Mouse (Mus musculus): Measurements from ENCODE around the gene Golt1a. TPM values are rescaled to one million over a fixed set of nuclear protein-coding genes. Genes with fewer than 3 reads are reported as not detected.
A peak's percentile ranks its signal among the peaks of the same experiment; 100 is the strongest.

Gene Golt1a
- total and polyA plus RNA-seq, 3 experiments: 0.43 TPM; not detected in 2

GRCm38 (mm10) chr1:133368644-133369043 is 59.0 kb downstream of the Golt1a start:
- no peaks in the 10 kb centered on the region for H3K79me2 ChIP-seq (replicated peaks; ENCODE audit: control insufficient read depth, insufficient read depth, low read length)
- H3K27ac ChIP-seq: peak overlapping the region; percentile 26; the same call in 1 of the 2 replicates
- no peaks in the 10 kb centered on the region for H3K36me3 ChIP-seq (ENCODE audit: control insufficient read depth, insufficient read depth, low read length)
- 0 out of 2 replicates have a peak, but pooled peaks cover 2% of the 10 kb centered on the region for H3K27me3 ChIP-seq (ENCODE audit: control insufficient read depth, insufficient read depth, low read length)
- H3K4me3 ChIP-seq: no peak overlapping the region
- TF ChIP-seq CTCF (IDR thresholded peaks at IDR 0.05): no peak
- TF ChIP-seq POLR2A (IDR thresholded peaks at IDR 0.05; ENCODE audit: insufficient read depth, low read depth, low read length): no peak
- no peak for TF ChIP-seq EP300 (IDR thresholded peaks at IDR 0.05; ENCODE audit: insufficient read depth, low read depth, low read length)
- 72% methylated on average over 10 of the region's 10 CpGs for WGBS
- H3K4me1 ChIP-seq (ENCODE audit: control insufficient read depth, insufficient read depth, low read length): peaks cover 3% of the 10 kb centered on the region; the same call in 1 of the 2 replicates
- no peak overlapping the region for H3K9ac ChIP-seq (ENCODE audit: low read depth, low read length)
- intact Hi-C loops (cut with DNase I): no loop called here
- DNase-seq: no peak

- no peak for TF ChIP-seq POLR2A (IDR thresholded peaks at IDR 0.05; ENCODE audit: insufficient read depth, low read depth, low read length)
- no peak for TF ChIP-seq CTCF (IDR thresholded peaks at IDR 0.05)
- TF ChIP-seq EP300 (IDR thresholded peaks at IDR 0.05; ENCODE audit: insufficient read depth, low read depth, low read length): no peak
- H3K9ac ChIP-seq (ENCODE audit: low read depth, low read length): no peak overlapping the region
- peaks cover 3% of the 10 kb centered on the region; the same call in 1 of the 2 replicates for H3K4me1 ChIP-seq (ENCODE audit: control insufficient read depth, insufficient read depth, low read length)
- H3K27me3 ChIP-seq (ENCODE audit: control insufficient read depth, insufficient read depth, low read length): no peaks in the 10 kb centered on the region
- H3K79me2 ChIP-seq (replicated peaks; ENCODE audit: control insufficient read depth, insufficient read depth, low read length): no peaks in the 10 kb centered on the region
- H3K36me3 ChIP-seq (ENCODE audit: control insufficient read depth, insufficient read depth, low read length): no peaks in the 10 kb centered on the region
- intact Hi-C loops (cut with DNase I): no loop called here
- no peak overlapping the region for H3K27ac ChIP-seq
- H3K4me3 ChIP-seq: no peak overlapping the region
- WGBS: 74% methylated on average over 4 of the region's 4 CpGs
- no peak for DNase-seq
Measured at GRCm38 (mm10) chr1:133370352-133370751, 60.8 kb downstream of the Golt1a start.

DNA sequence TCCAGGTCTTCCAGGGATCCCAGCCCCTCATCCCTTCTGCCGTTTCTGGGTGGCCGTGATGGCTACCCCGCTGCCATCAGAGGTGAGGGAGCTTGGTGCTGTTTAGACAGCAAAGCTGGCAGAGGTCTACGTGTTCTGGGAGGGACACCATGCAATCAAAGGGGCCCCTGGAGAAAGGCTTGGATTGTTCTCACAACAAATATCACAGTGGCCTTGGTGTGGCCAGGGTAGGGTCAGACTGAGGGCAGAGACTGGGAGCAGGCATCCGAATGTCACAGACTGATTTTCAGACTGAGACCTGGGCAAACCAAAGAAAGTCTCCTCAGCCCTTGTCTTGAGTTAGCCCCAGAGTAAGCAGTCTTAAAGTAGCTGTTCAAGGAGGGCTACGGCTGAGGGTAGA is 61.8 kb downstream of the Golt1a start:
- no peak overlapping the region for H3K27ac ChIP-seq
- peaks cover 3% of the 10 kb centered on the region; the same call in 1 of the 2 replicates for H3K4me1 ChIP-seq (ENCODE audit: control insufficient read depth, insufficient read depth, low read length)
- H3K79me2 ChIP-seq (replicated peaks; ENCODE audit: control insufficient read depth, insufficient read depth, low read length): no peaks in the 10 kb centered on the region
- no peak for TF ChIP-seq CTCF (IDR thresholded peaks at IDR 0.05)
- TF ChIP-seq EP300 (IDR thresholded peaks at IDR 0.05; ENCODE audit: insufficient read depth, low read depth, low read length): no peak
- no peak for TF ChIP-seq POLR2A (IDR thresholded peaks at IDR 0.05; ENCODE audit: insufficient read depth, low read depth, low read length)
- no peaks in the 10 kb centered on the region for H3K27me3 ChIP-seq (ENCODE audit: control insufficient read depth, insufficient read depth, low read length)
- WGBS: 80% methylated on average over 6 of the region's 6 CpGs
- no peak overlapping the region for H3K9ac ChIP-seq (ENCODE audit: low read depth, low read length)
- no peaks in the 10 kb centered on the region for H3K36me3 ChIP-seq (ENCODE audit: control insufficient read depth, insufficient read depth, low read length)
- no peak overlapping the region for H3K4me3 ChIP-seq
- intact Hi-C loops (cut with DNase I): no loop called here
- no peak for DNase-seq

GRCm38 (mm10) chr1:133372113-133372512 is 62.5 kb downstream of the Golt1a start:
- no peak overlapping the region for H3K27ac ChIP-seq

More at GRCm38 (mm10) chr1:133372113-133372512, 62.5 kb downstream of the Golt1a start:
- no peaks in the 10 kb centered on the region for H3K27me3 ChIP-seq (ENCODE audit: control insufficient read depth, insufficient read depth, low read length)
- peaks cover 3% of the 10 kb centered on the region; the same call in 1 of the 2 replicates for H3K4me1 ChIP-seq (ENCODE audit: control insufficient read depth, insufficient read depth, low read length)
- DNase-seq: no peak
- TF ChIP-seq CTCF (IDR thresholded peaks at IDR 0.05) (no peak), EP300 (IDR thresholded peaks at IDR 0.05; ENCODE audit: insufficient read depth, low read depth, low read length) (no peak), POLR2A (IDR thresholded peaks at IDR 0.05; ENCODE audit: insufficient read depth, low read depth, low read length) (no peak)
- 60% methylated on average over 8 of the region's 8 CpGs for WGBS
- no peak overlapping the region for H3K9ac ChIP-seq (ENCODE audit: low read depth, low read length)
- no peak overlapping the region for H3K4me3 ChIP-seq
- intact Hi-C loops (cut with DNase I): no loop called here
- no peaks in the 10 kb centered on the region for H3K79me2 ChIP-seq (replicated peaks; ENCODE audit: control insufficient read depth, insufficient read depth, low read length)
- no peaks in the 10 kb centered on the region for H3K36me3 ChIP-seq (ENCODE audit: control insufficient read depth, insufficient read depth, low read length)

Other genes starting within 250 kb of the Golt1a start
- gene Ppp1r15b, start 178.7 kb upstream of the Golt1a start, total RNA-seq (2021): 10 to 100 TPM; 21.5 to 22.8 TPM
- gene Ppp1r15b, start 178.7 kb upstream of the Golt1a start, polyA plus RNA-seq (2012; rRNA removed): 8.6 and 12.8 TPM in 2 replicates
- 10 to 100 TPM; 51.0 to 67.5 TPM for gene Plekha6, start 145.6 kb upstream of the Golt1a start, total RNA-seq (2021)
- 55.2 and 81.4 TPM in 2 replicates for gene Plekha6, start 145.6 kb upstream of the Golt1a start, polyA plus RNA-seq (2012; rRNA removed)
- gene Kiss1, start 12.1 kb downstream of the Golt1a start, total RNA-seq (2021): not detected
- gene Kiss1, start 12.1 kb downstream of the Golt1a start, polyA plus RNA-seq (2012; rRNA removed): not detected in 2 replicates
- under 1 TPM in 1 of 2 experiments, not detected in 1; 0.14 TPM for gene Ren1, start 40.7 kb downstream of the Golt1a start, total RNA-seq (2021)
- 0.23 and 0.41 TPM in 2 replicates for gene Ren1, start 40.7 kb downstream of the Golt1a start, polyA plus RNA-seq (2012; rRNA removed)
- under 1 TPM; 0.29 to 0.93 TPM for gene Etnk2, start 53.8 kb downstream of the Golt1a start, total RNA-seq (2021)
- 0.70 and 0.84 TPM in 2 replicates for gene Etnk2, start 53.8 kb downstream of the Golt1a start, polyA plus RNA-seq (2012; rRNA removed)
- gene Sox13, start 114.6 kb downstream of the Golt1a start, total RNA-seq (2021): 10 to 100 TPM; 15.3 to 16.2 TPM
- 24.7 and 28.5 TPM in 2 replicates for gene Sox13, start 114.6 kb downstream of the Golt1a start, polyA plus RNA-seq (2012; rRNA removed)